Mouse (Mus musculus) right cerebral cortex, postnatal 10 days (tissue): ENCODE data around the gene Mdfic.
"Not testable (repeated sequence)": the region's sequence is repeated elsewhere in the genome, so short reads cannot be mapped to it uniquely, and the experiment has no call there.

Experiments used
- DNase-seq, 2 experiments: peaks; one replicate each; pipeline ENCODE4 v3.0.0; 2021; ENCODE audit warnings: low spot score in 2 of 2

Gene Mdfic

GRCm38 (mm10) chr6:15720461-15720817 lies at the start of gene Mdfic:
Gene Mdfic (plus strand): TSS chr6:15720661.
- peak; percentile 26 to 32 for DNase-seq

- DNase-seq = no peak
Measured at GRCm38 (mm10) chr6:15671364-15671763, 49.1 kb upstream of the Mdfic start.

DNA sequence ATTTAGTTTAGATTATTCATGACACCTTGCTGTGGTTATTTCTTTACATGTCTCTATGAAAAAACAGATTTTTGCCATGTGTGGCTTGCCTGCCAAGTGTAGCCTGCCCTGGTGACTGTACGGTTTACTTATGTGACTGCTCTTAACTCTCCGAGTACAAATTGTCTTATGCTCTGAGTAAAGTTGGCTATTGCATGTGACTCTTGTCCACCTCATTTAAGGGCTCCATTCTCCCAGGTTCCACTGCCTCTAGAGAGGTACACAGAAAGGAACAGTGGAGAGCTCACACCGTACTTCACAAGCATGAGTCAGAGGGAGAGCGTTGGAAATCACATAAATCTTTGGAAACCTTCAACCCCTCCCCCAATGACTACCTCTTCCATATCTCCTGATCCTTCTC lies 10.4 kb upstream of the Mdfic start:
- no peak for DNase-seq

- DNase-seq = no peak
Measured at GRCm38 (mm10) chr6:15710706-15711105, 9.8 kb upstream of the Mdfic start.

DNA sequence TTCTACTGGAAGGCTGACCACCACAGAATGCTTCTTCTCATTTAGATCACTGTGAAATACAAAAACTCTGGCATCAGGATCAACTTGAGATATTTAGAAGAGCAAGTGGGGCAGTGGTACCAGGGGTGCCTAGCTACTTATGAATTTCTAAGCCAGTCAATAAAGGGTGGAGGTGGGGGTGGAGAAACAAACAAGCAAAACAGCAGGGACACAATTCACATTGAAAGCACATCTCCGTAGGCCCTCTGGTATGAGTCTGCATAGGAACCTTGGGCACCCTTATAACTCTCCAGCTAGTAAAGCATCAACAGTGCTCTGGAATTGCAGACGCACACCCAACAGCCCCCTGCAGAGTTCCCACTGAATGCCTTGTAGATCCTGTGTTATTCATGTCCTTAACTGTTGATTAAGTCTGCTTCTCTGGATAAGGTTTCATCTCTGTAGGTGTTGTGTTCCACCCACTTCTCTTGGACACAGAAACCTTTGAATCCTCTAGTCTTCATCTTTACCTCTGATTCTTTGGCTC lies 7.5 kb upstream of the Mdfic start:
- no peak for DNase-seq

DNA sequence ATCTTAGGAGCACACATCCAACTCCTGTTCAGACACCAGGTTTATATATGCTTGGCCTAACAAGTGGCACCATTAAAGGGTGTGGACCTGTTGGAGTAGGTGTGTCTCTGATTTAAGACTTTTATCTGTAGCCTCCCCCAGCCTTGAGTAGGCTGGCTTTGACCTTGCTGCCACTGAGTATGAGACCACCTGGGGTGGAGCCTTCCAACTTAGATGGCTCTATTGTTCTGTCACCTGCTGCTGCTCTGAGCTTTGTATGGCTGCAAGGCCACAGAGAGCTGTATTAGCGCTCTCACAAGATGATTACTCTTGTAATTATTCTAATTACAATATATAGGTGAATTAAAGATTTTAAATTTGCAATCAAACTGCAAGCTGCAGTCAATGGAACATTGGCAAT lies 6.4 kb upstream of the Mdfic start:
- not testable (repeated sequence) for DNase-seq

GRCm38 (mm10) chr6:15714996-15715844 lies 5.2 kb upstream of the Mdfic start:
- no peak for DNase-seq

DNA sequence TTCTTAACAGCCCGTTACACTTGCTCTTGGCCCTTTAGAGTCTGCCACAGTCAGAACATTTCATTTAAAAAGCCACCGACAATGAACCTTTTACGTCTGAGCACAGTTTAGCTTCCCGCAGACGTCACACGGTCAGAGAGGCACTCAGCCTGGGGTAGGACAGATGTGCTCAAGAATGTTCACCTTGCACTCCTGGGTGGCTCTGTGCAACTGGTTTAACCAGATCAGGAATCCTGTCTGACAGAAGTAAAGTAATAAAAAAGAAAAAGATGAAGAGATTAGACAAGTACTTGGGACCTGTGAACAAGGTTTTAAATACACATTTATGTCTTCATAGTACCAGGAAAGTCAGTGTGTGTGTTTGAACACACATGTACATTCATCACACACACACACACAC lies 542 bp upstream of the Mdfic start:
- no peak for DNase-seq

DNA sequence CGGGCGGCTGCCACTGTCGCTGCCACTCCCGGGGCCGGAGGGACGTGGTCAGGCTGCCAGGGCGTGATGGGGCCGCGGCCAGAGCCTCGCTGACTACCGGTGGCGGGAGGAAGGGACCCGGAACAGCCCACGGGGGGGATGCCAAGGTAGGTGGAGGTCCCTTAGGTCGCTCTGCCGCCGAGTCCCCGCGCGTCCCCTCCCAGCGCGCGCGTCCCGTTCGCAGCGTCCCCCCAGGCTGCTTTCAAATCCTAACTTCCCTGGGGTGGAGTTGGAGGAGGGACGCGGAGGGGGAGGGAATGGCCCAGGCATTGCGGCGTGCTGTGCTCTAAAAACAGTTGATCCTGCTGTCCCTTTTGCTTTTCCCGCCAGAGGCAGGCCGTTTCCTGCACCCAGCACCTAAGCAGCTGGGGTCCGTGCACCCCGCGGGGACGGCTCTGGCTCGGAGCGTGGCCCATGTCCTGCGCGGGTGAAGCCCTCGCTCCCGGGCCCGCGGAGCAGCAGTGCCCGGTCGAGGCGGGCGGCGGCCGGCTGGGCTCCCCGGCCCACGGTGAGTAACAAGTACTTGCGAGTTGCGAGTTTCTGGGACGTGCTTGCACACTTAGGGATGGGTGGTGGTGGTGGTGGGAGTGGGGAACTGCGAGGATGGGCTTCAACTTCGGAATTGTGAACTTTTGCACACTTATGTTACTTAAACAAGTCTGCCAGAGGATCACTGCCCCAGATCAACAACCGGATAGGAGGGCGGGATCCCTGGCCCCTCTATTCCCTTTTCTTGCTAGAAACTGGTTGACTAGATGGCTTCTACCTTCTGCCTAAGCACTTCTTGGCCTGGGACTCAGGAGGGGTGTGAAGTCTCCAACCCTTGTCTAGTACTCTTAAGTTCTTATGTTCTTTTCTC lies 606 bp downstream of the Mdfic start:
- DNase-seq = peak in 1 of 2 experiments; percentile 28

- DNase-seq = no peak
Measured at GRCm38 (mm10) chr6:15721716-15722031, 1.2 kb downstream of the Mdfic start.

GRCm38 (mm10) chr6:15722631-15723030 lies 2.2 kb downstream of the Mdfic start:
- not testable (repeated sequence) for DNase-seq

GRCm38 (mm10) chr6:15724304-15724703 lies 3.8 kb downstream of the Mdfic start:
- no peak for DNase-seq

DNA sequence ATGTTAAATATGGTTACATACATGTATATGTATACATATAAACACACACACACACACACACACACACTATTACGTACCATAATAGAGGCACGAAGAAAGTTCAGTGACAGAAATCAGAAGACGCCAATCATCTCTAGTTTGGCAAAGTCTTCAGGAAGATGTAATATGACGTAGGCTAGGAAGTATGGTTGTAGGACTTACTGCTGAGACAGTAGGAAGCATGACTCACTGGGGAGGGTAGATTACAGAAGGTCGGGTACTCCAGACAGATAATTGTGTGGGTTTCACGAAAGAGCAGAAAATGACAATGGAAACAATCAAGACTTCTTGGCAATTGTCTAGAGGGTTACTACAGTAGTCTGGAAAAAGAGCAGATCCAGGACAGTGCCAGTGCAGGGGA lies 6.0 kb downstream of the Mdfic start:
- DNase-seq = no peak

DNA sequence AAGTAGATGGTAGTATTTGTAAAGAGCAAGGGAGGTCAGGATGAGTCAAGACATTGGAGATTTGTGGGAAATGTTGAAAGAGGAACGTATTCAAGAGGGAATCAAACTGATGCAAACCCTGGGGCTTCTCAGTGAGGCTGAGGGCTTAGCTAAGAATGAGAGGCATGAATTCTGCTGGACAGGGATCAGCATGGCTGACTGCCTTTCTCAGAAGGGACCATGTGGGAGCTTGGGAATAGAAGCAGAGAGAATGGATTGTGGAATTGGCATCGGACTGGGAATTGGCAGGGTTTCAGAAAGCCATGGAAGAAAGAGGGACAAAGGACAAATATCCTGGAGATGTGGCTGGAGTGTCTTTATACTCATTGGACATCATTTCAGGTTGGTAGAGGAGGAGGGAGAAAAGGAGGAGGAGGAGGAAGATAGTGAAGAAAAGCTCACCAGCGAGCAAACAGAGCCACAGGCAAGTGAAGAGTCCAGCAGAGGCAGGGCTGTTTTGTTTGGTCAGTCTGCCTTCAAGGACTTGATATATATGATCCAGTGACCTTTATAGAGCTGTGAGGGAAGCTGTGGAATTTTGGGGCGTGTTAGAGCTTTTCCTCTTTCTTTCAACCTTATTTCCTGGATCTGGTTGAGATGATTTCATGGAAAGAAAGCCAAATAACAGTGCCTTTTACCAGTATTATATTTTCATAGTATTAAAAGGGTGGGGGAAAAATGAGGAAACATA lies 7.4 kb downstream of the Mdfic start:
- DNase-seq = no peak

- DNase-seq = no peak
Measured at GRCm38 (mm10) chr6:15728844-15729577, 8.6 kb downstream of the Mdfic start.

DNA sequence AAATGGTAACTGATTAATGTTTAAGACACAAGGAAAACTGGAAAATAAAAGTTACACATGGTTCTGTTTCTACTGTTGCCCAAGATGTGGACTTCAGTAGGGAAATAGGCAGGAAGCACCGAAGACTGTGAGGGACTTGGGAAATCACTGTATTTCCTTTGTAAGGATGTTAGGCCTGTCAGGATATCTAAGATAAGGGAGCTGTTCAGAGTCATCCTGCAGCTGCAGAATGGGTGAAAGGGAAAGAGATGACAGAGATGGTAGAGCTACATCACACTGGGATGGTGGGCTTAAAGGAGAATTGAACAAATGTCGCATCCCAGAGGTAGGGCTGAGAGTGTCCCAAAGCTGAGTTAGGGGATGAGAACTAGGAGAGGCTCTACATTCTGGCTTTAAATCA lies 9.8 kb downstream of the Mdfic start:
- no peak for DNase-seq

GRCm38 (mm10) chr6:15730666-15731065 lies 10.2 kb downstream of the Mdfic start:
- DNase-seq = no peak

DNA sequence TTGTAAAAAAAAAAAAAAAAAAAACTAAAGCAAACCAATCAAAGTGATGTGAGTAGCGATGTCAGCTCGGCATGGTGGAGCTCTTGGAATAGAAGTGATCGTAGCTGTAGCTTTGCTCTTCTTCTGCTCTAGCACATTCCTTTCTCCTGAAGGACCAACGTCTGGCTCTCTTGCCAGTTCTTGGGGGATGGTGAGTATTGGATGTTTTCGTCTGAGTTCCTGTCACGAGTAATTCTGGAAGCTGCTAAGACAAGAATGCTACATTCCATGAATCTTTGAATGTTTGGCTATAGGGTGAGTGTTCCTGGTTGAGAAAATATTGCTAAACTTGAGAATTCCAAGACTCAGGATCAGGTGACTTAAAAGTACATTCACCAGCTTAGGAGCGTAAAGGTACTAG lies 11.0 kb downstream of the Mdfic start:
- no peak for DNase-seq

DNA sequence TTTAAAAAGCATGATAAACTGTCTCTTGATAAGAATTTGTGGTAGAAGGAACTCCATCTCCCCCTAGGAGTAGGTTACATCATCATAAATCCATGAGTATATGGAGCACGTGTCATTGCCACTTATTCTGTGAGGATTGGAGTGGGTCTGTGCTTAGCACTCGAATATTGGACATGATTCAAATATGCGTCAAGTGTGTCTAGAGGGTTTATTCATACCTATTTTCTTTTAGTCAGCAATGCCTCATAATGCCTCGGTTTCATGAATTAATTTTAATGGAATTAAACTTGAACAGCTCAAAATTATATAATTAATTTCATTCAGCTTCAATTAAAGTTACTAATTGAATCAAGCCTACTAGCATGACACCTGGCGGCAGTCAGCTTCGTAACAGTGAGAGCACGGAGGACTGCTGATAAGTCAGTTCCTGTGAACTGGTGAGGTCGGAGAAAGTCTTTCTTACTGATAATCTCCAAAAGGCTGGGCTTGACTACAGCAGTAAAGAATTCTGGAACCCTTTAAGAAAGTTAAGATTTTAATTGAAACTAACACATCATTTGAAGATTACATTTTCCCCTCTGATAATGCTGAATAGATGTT lies 17.0 kb downstream of the Mdfic start:
- no peak for DNase-seq

GRCm38 (mm10) chr6:15738331-15738943 lies 18.0 kb downstream of the Mdfic start:
- no peak for DNase-seq

- no peak for DNase-seq
Measured at GRCm38 (mm10) chr6:15739132-15739531, 18.7 kb downstream of the Mdfic start.
